Mouse (Mus musculus) left cerebral cortex, adult 18-20 months (tissue): ENCODE results near the gene Fbxw17. TPM values are rescaled to one million over a fixed set of nuclear protein-coding genes. Genes with fewer than 3 reads are reported as not detected.
"Not testable (repeated sequence)": the region's sequence is repeated elsewhere in the genome, so short reads cannot be mapped to it uniquely, and the experiment has no call there.

Experiments used
- DNase-seq, 2 experiments: peaks; one replicate each; pipeline ENCODE4 v3.0.0; 2021 to 2022; ENCODE audit warnings: low spot score in 2 of 2, mixed read lengths in 1 of 2
- long read RNA-seq, 2 experiments: library from polyadenylated mRNA; stranded (forward); transcript quantifications; one replicate each; pipeline ENCODE4 v2.0.0; 2021
- total RNA-seq, 2 experiments: library from RNA; stranded (reverse); gene quantifications; 2 replicates each; pipeline ENCODE4 v1.2.3; 2021

The Fbxw17 gene
- 10 to 100 TPM; 13.6 to 17.3 TPM for total RNA-seq
- long read RNA-seq, experiment 1, partial matches to known transcripts, result 0 of 13 reads
- long read RNA-seq, experiment 1, other reads (novel, unspliced or antisense), result 8 of 13 reads
- long read RNA-seq, experiment 2, partial matches to known transcripts, result 1 of 8 reads
- long read RNA-seq, experiment 2, other reads (novel, unspliced or antisense), result 6 of 8 reads

DNA sequence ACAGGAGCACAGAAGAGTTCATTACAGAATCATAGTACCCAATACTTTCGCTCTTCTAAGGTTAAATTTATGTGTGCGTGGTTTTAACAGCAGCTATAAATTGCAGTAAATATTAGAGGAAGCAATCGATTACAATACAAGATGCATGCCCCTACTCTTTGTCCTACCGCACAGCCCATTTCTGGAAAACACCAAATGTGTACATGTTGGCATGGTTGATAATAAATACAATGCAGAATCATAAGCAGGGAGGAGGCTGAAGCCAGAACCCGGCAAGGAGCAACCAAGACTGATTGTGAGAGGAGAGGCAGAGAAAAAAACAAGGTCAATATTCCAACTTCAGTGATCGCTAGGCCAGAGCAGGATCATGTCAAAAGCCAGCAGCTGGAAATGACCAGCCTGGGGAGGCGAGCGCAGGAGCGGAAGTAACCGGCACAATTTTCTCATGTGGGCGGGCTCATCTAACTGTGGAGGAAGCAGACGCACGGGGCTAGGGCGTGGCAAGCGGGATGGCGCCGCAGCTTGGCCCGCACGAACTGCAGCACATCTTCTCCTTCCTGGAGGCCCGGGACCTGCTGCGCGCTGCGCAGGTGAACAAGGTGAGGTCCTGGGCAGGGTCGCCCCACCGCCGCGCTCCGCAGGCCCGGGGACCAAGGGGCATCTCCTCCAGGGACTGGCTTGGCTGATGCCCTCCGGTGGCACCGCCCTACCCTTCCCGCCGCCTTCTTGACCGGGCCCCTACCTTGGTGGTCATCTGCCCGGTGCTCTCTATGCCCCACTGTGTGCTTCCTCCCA, at the start of gene Fbxw17:
TSS of gene Fbxw17 (plus strand) at position 476 of the 795 bp plus-strand sequence.
- DNase-seq, result peak; percentile 76 to 81

DNA sequence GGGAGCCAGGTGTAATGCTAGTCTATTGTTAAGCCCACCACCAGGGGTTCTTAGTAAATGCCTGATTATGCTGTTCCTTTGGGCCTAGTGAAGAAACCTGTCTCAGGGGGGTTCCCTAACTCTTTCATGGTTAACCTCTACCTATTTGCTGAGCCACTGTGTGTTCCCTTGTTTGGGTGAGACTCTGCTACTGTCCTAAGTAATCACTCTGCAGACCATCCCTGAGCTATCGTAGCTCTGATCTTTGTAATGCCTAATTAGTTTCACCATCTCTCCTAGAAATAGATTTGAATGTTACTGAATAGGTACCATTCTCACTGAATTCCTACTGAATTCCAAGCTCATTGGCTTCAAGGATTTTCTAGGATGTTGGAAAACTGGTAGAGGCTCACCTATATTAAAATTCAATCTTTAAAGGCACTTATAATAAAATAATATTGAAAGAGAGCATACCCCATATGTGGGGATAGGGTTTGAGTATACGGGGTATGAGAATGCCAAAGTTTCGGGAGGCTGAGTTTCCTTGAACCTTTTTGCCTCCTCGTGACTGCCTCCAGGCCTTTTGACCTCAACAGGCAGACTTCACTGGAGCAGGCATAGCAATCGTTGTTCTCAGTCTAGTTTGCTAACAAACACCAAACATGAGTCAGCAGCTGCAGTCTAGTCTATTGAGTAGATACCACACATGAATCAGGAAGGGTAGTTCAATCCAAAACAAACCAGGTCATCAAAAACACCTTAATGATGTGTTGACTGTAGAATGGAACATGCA, 44.5 kb upstream of the Fbxw17 start:
- DNase-seq, result not testable (repeated sequence)

- not testable (repeated sequence) for DNase-seq
These were observed 28.5 kb upstream of the Fbxw17 start for GRCm38 (mm10) chr13:50389146-50389545.

DNA sequence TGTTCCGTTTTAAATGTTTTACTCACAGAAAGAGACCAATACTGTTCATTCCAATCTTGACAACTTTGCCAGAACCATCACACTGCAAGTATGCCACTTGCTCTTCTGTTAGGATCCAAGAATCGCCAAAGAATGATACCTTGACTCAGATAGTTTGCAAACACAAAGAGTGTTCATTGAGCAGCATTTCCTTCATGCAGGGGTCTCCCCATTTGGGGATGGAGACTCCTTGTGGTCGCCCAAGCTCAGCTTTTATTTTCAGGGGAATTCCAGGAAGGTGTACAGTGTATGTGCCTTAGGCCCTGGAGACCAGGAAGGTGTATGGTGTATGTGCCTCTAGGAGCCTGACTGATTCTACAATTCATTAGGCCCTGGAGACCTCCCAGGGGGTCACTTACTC, 757 bp downstream of the Fbxw17 start:
- DNase-seq, result no peak

DNA sequence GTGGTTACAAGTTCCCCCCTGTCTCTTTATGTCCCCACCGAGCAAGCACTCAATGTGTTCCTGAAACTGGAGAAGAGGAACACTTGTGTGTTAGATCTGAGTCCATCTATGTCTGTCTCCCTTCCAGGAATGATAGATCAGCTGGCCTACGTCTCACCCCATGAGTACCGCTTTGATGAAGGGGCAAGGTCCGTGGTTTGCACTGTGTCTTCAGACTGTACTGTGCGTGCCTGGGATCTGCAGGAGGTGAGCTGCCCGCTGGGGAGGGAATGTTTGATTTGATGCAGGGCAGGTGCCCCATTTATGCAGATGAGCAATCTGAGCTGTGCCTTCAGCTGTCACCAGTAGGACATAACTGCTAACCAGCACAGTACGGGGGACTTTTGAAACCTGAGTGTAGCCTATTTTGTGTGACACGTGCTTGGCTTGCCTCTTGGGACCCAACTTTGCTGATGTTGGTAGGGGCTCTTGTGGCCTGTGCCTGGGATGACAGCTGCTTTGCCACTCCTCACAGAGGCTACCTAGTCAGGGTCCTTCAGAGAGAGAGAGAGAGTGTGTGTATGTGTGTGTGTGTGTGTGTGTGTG, 6.1 kb downstream of the Fbxw17 start:
- DNase-seq, result no peak

DNA sequence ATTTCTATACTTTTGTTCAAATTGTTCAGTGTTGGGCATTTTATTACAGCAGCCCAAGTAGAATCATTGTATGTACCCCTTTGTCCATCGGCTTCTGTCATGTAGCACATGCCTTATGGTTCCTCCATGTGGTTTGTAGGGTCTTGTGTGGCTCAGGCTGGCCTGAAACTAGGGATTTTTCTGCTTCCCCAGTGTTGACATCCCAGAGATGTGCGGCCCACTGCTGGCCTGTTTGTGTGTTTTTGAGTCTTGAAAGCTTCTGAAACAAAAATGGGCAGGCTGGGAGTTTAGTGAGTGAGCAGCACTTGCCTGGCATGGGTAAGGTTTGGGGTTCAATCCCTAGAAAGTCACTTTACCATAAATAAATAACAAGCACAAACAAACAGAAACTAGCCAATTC, 6.9 kb downstream of the Fbxw17 start:
- DNase-seq, result no peak

- DNase-seq, result no peak
These were observed 9.0 kb downstream of the Fbxw17 start for GRCm38 (mm10) chr13:50426686-50427085.

DNA sequence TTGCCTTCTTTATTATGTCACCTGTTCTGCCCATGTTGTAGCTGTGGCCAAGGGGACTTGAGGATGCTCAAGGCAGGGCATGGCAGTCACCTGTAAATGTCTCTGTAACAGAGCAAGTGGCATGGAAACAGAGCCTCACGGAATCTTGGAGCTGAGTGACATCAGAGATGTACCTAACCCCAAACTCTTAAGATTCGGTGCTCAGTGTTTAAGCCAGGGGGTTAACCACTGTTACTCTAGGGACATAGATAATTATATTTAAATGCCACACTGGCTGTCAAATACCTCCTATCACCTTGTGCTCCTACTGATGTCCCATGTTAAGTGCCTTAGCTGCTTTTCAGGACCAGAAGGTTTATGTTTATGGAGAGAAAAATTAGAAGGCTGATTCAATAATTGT, 26.1 kb downstream of the Fbxw17 start, which contains the start of gene Gm47429:
TSS of gene Gm47429 (minus strand) at position 101 of the 400 bp plus-strand sequence.
- no peak for DNase-seq

DNA sequence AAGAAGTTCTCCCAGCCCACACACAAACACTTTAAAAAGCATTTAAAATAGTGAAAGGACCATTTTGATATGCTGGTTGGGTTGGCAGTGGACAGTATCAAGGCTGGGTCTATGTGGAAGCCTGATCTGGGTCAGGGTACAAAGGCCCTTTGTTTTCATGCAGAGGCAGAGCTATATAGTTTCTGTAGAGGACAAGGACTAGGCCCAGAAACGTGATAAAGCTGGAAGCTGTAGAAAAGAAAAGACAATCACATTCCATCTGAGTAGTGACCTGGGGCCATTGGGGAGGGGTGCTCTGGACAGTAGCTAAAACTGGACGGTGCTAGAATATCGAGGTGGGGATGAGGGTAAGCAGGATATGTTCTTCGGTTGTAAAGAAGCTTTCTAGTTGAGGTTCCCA, 27.6 kb downstream of the Fbxw17 start:
- no peak for DNase-seq

DNA sequence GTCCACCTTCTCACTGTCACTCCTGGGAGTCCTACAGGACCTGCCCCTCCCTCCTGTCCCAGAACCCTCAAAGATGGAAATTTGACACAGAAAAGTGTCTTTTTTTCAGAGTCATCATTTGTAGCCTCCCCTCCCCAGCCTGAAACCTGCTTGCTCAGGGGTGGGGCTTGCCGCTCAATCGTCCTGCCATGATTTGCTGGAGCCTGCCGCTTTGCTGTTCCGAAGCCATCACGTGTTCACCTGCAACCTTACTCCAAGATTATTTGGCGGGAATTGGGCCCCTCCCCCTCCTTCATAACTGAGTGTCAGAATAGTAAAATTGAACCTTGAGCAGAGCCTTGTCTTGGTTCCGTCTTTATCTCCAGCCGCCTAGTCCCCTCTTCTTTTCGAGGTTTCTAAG, 34.6 kb downstream of the Fbxw17 start:
- DNase-seq, result not testable (repeated sequence)

DNA sequence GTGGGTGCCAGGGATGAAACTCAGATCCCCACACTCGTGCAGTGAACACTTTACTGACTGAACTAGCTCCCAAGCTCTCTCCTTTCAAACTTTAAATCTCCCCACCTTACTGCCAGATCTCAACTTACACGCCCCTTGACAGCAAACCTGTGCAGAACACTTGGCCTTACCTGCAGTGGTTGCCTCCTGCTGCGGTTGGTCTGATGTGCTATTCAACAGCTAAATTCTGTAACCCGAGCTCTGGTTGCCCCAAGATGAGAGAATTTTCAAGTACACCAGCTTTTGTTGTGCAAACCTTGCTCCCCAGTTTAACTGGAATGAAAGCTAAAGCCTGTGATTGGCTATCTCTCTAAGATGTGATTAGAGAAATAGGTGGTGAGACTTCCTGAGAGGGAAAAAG, 35.8 kb downstream of the Fbxw17 start:
- no peak for DNase-seq

- DNase-seq, result not testable (repeated sequence)
These were observed 42.8 kb downstream of the Fbxw17 start for GRCm38 (mm10) chr13:50460433-50460832.

GRCm38 (mm10) chr13:50464621-50465562, 47.2 kb downstream of the Fbxw17 start:
- no peak for DNase-seq

DNA sequence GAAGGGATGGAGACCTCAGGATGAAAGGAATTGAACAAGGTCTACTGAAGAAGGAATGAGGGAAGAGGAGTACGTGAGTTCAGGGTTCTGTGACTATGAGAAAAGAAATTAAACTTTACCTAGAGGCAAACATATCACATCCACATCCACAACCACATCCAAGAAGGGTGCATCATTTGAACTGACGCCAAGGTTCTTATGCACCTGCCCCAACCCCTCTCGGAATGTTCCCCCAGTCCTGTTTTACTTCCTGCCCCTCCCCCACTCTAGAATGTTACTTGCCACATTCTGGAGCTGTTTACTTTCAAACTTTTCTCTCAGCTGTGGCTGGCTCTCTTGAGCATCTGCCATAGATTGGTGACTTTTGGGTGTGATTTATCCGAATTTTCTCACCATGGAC, 49.3 kb downstream of the Fbxw17 start, which contains the start of gene Nutm2:
TSS of gene Nutm2 (plus strand) at position 301 of the 400 bp plus-strand sequence.
- DNase-seq, result no peak

Other genes with a start within 250 kb of the Fbxw17 start
- gene Gm906, start 167.6 kb upstream of the Fbxw17 start, total RNA-seq, result not detected
- gene Gm47429, start 26.0 kb downstream of the Fbxw17 start, total RNA-seq, result not detected
- gene Nutm2, start 49.4 kb downstream of the Fbxw17 start, total RNA-seq, result not detected
- gene Gm904, start 225.4 kb downstream of the Fbxw17 start, total RNA-seq, result not detected